Mouse (Mus musculus): Measurements from ENCODE around the gene Yod1. TPM values are rescaled to one million over a fixed set of nuclear protein-coding genes. Genes with fewer than 3 reads are reported as not detected.

The Yod1 gene
- 14.4 and 15.9 TPM in 2 replicates for total RNA-seq (2014; fragmentation: Nextera tagmentation)
- total RNA-seq (2017), result 12.4 and 15.7 TPM in 2 replicates

DNA sequence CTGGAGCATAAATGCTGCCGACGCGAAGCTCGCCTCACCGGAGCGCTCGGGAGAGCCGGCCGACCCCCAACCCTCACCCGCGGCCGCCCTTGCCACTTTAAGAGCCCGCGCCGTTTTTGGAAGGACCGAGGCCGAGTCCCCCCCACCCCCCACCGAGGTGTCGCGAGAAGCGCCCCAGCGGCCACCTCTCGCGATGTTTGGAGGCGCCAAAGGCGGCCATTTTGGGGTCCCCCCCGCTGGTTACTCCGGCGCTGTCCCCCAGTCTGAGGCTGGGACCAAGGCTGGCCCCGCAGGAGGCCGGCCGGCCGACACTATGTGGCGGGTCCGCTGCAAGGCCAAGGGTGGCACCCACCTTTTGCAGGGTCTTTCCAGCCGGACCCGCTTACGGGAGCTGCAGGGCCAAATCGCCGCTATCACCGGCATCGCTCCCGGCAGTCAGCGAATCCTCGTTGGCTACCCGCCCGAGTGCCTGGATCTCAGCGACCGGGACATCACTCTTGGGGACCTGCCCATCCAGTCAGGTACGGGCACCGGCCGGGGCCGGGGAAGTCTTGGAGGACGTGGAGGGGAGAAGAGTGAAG lies at the start of gene Yod1:
TSS of gene Yod1 (plus strand) at position 37 of the 581 bp plus-strand sequence.
- ATAC-seq (replicated peaks; ENCODE audit: low FRiP score, low TSS enrichment, poor library complexity, severe bottlenecking), result peak; percentile 66

DNA sequence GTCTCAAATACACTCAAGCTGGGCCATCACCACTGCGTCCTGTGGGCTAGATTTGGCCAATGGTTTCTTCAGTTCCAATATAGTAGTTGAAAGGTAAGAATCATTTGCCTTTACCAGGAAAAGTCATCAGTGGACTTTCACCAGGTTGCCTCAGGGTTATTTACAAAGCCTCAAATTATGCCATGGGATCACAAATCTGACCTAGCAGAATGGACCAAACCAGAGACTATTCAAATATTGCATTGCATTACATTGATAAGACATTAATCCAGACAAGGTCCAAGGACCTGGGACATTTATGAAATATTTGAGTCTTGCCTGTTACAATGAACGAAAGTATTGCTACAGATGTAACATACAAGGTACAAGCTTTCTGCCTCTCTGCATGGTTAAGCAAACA lies 38.6 kb upstream of the Yod1 start:
- ATAC-seq (replicated peaks; ENCODE audit: low FRiP score, low TSS enrichment, poor library complexity, severe bottlenecking), result no peak

DNA sequence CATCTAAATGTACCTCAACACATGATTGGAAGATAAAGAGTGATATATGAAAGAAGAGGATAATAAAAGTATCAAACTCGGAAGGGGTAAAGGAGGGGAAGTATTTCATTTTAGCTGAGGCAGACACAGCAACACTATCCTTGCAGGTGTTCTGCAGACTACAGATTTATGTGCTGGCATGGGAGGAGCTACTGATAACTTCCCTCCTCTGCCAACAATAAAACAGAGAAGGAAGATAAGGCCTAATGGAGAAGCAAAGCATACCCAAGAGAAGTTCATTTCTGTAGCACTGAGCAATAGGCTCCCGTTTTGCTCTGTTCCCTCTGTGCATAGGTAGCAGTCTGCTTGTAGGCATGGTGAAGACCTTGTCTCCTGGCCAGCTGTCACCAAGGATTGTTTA lies 36.1 kb upstream of the Yod1 start:
- ATAC-seq (replicated peaks; ENCODE audit: low FRiP score, low TSS enrichment, poor library complexity, severe bottlenecking), result peak; percentile 77

DNA sequence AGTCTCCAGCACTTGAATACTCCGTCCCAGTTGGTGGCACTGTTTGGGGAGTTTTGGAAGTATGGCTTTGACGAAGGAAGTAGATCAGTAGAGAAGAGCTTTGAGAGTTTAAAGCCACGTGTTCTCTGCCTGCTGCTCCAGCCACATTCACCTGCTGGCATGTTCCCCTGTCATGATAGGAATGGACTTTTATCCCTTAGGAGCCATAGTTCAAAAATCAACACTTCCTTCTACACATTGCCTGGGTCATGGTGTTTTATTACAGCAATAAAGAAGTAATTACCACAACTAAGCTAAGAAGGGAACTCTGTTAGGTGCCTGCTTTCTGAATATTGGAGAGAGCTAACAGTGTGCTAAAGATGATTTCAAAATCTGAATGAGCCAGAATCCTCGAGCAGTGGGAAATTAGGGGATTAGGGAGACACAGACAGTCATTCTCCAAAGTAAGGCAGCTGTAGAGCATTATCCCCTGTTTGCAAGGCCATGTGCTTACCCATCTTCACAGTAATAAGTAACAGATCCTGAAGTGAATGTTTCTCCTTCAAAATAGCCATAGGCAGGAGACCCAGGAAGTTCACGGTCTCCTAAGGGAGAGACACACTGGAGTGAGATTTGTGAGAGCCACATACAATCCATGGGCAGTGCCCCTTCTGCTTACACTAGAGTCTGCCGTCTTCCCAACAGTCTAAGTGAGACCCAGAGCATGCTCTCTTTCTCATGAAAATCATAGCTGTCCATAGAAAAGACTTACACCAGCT lies 35.3 kb upstream of the Yod1 start:
- no peak for ATAC-seq (replicated peaks; ENCODE audit: low FRiP score, low TSS enrichment, poor library complexity, severe bottlenecking)

DNA sequence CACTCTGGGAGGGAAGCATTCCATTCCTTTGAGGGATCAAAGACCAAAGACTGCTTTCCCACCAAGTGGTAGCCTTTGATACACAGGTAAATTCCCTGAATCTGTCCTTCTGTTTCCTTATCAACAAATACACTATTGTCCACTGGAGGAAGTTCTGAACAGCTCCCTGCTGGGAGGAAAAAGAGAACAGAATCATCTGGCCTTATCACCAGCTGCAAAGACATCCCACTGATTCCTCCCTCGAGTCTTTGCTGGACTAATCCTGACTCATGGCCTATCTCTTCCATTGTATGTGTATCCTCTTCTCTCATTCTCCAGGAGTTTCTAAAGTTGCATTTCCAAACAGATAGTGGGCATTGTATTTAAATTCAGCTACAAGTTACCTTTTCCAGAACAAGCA lies 33.2 kb upstream of the Yod1 start:
- no peak for ATAC-seq (replicated peaks; ENCODE audit: low FRiP score, low TSS enrichment, poor library complexity, severe bottlenecking)

DNA sequence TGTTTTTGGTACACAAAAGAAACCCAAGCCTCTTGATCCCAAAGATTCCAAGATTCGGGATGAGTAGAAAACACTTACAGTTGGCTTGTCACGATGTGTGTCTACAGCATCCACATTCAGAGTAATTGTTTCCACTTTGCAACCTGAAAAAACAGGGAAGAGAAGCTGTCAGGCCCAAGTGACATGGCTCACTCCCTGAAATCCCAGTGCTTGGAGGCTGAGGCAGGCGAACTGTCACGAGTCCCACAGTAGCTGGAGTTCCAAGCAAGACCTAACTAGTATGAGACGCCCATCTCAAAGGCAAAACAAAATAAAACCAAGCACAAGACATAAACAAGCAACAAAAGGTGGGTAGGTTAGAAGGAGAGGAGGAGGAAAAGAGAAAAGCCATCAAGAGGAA lies 18.5 kb upstream of the Yod1 start:
- no peak for ATAC-seq (replicated peaks; ENCODE audit: low FRiP score, low TSS enrichment, poor library complexity, severe bottlenecking)

DNA sequence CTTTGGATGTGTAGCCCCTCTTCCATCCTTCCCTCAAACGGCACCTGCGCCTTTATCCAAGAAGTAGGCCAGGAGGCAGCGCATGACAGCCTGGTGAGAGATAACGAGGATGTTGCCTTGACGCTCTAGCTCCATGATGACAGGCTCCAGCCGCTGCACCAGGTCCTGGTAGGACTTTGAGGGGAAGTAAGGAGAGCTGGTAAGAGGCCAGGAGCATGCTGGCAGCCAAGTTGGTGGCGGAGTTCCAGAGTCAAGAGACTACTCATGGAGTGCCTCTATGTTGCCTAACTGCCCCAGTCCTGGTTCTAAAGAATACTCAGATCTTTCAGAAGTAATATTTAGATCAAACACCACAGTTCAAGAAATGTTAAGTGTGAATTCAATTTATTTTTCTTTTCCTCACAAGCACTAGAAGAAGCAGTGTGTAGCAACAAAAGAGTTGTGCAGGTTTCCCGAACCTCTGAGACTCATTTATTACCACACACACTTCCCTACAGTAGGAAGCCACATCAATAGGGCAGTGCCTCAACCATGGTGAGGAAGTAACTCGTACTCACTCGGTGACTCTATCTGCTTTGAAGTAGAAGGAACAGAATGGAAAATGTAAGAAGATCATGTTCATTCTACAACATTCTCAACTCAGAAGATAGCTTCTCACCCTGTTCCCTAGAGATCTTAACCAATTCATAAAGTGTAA lies 17.0 kb upstream of the Yod1 start:
- no peak for ATAC-seq (replicated peaks; ENCODE audit: low FRiP score, low TSS enrichment, poor library complexity, severe bottlenecking)

DNA sequence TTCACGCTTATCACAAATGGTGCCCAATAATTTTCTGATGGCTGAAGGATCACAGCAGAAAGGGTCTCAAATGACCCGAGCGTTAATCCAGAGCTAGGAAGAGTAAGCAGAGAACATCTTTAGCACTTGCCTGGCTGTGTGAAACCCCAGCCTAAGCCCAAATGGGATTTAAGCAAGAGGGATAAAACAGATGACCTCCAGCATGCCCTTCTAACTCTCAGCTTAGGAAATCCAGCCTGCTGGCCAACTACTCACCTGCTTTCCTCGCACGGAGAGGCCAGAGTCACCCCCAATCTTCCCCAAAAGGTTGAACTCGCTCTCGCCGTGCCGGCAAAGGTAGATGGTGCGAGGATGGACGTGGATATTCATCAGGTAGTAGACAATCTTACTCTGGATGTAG lies 15.2 kb upstream of the Yod1 start:
- ATAC-seq (replicated peaks; ENCODE audit: low FRiP score, low TSS enrichment, poor library complexity, severe bottlenecking), result no peak

DNA sequence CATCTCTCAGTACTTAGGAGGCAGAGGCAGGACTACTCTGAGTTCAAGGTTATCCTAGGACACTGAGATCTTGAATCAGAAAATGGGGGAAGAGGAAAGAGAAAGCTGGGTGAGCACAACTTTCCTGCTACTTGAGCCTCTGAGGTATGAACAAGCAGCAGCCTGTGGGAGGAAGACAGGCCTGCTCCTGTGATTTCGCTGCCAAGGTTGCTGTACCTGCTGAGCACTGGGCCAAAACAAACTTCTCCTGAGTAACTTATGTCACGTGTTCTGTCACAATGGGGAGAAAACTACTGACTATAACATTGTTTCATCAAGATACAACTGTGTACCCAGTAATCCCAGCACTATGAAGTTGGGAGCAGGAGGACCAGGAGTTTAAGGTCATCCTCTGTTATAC lies 13.5 kb upstream of the Yod1 start:
- no peak for ATAC-seq (replicated peaks; ENCODE audit: low FRiP score, low TSS enrichment, poor library complexity, severe bottlenecking)

DNA sequence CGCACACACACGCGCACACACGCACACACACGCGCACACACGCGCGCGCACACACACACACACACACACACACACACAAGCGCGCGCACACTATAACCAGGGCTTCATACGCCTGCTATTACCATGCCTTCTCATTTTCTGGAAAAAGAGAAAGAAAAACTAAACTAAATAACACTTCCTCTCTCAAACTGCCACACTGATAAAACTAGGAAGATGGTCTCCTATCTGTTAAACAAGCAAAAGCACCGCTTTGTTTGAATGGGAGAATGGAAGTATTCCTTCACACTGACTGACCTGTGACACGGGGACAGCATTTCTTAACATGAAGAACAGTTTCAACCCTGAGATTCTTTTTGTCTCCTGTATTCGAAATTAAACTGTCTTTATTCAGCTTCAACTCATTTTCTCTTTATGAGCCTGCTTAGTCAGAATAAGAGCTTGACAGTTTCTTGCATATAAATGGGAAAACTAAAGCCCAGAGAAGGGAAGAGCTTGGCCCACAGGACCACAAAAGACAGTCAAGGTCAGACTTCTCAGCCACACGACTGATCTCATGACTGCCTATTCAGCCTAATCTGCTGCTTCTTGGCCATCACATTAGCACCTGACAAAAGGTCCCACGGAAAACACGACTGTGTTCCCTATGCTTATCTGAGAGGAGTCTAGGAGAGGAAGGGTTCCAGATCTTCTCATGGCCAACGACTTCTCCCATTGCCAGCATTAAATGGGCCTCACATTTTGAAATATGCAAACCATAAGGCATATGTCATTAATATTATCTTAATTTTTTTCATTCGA lies 6.6 kb upstream of the Yod1 start:
- ATAC-seq (replicated peaks; ENCODE audit: low FRiP score, low TSS enrichment, poor library complexity, severe bottlenecking), result no peak

DNA sequence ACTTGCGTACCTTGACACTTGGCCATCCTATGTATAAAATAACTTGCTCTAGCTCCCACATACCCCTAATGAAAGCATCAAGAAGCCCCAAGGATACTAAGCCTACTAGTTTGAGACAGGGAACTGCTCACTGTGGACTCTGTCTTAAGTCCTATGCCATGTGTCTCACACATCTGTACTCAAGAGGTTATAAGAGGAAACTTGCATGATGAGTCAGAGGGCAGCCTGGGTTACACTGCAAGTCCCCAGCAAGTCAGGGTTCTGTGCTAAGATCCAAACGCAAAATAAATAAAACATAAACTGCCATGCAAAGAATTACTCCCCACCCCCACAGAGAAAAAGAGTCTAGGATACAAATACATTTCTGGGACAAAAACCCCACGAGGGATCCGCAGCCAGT lies 3.1 kb upstream of the Yod1 start:
- no peak for ATAC-seq (replicated peaks; ENCODE audit: low FRiP score, low TSS enrichment, poor library complexity, severe bottlenecking)

DNA sequence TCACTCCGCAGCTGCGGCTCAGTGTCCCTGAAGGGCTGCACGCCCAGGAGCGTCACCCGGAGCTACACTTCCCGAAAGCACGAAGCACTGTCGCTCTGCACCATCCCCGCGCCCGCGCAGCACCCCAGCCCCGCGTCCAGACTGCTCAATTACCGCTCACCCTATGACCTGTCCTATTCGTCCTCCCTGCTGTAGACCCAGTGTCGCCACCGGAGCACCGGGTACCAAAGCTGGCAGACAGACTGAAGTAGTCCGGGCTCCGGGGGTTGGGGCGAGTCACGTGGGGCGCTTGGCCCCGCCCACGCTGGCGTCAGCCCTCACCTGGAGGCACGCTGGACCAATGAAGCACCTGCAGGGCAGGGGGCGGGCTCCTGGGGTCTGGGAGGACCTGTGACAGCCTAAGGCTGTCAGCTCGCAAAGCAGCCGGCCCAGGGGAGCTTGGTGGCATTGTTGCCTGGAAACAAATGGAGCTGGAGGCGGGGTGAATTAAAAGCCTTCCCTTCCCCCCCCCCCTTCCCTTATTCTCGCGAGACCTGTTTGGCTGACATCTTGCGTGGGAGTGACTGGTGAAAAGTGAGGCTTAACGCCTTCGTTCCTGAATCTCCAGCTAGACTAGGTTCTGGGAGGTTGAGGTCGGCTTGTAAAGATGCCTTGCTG lies 1.4 kb upstream of the Yod1 start, which contains the start of gene Gm29427:
TSS of gene Gm29427 (minus strand) at position 239 of the 657 bp plus-strand sequence.
- peak; percentile 80 for ATAC-seq (replicated peaks; ENCODE audit: low FRiP score, low TSS enrichment, poor library complexity, severe bottlenecking)

DNA sequence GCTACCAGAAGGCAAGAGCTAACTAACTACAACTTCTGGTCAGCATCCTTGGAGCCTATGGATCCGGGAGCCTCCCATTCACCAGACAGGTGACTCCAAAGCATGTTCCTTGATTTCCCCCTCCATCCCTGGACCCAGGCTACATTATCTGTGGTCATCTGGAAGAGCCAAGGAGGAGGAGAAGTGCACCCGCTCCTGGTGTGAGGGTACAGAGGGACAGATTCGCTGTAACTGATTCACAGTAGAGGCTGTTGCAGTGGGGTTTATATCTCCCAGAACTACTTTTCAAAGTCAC lies 962 bp upstream of the Yod1 start:
- ATAC-seq (replicated peaks; ENCODE audit: low FRiP score, low TSS enrichment, poor library complexity, severe bottlenecking), result peak; percentile 10; the same call in 1 of the 2 replicates

DNA sequence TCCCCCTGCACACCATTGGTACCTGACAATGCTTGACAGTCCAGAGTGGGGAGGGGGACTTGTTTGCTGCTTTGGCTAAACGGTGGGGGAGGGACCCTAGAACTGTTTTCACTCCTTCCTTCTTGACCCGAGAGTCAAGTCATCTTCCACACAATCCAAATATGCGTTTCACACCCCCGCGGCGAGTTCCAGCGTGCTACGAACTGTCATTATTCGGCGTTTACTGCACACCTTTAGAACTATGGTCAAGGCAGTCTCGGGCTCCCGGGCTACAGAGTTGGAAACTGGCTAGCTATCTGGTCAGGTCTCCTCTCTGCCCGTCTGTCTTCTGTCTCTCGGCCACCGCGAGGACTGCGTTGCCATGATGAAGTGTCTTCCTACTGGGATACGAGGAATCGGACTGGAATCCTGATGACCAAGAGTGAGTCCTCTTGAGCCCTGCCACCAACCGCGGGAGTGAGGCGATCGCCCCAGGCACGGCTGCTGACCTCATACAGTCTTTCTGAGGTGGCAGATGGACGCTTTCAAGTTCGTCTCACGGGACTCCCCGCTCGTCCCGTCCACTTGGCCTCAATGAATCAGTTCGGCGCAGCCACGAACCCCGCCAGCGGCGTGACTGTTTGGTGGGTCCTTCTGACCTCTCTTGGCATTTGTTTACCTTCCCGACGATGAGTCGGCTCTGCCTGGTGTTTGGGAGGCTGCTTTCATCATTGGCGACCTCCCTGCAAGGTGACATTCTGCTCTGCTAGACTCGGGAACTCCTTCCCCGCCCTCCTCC lies 425 bp upstream of the Yod1 start:
- ATAC-seq (replicated peaks; ENCODE audit: low FRiP score, low TSS enrichment, poor library complexity, severe bottlenecking), result peak; percentile 11

DNA sequence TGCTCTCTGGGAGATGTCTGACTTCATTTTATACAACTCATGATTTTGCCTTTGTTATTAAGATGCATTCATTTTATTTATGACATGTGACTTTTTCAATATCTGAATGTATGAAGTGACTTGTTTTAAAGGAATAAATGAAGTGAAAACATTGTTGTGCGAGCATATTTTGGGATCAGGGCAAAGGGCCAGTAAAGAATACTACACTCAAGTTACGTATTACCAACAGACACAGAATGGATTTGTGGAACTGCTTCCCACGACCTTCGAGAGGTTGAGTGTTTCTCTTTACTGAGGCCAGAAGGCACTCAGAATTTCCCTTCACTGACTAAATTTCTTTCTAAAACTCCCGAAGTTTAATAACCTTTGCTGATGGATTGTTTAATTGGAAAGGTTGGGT lies 7.1 kb downstream of the Yod1 start:
- no peak for ATAC-seq (replicated peaks; ENCODE audit: low FRiP score, low TSS enrichment, poor library complexity, severe bottlenecking)

DNA sequence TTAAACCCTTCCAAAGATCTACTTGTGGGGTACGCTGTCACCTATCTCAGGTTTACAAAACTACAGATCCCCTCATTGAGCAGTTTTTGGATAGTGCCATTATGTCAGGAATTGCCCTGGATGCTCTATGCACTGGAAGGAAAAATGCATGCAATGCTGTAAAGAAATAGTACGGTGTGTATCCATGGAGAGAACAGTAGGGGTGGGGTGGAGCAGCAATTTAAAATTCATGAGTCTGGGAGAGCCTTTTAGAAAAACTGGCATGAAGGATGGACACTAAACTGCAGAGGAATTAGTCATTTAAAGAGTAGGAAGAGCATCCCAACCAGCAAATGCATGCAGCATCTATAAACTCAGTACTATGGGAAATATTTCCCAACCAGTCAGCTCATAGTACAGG lies 9.3 kb downstream of the Yod1 start:
- ATAC-seq (replicated peaks; ENCODE audit: low FRiP score, low TSS enrichment, poor library complexity, severe bottlenecking), result no peak

DNA sequence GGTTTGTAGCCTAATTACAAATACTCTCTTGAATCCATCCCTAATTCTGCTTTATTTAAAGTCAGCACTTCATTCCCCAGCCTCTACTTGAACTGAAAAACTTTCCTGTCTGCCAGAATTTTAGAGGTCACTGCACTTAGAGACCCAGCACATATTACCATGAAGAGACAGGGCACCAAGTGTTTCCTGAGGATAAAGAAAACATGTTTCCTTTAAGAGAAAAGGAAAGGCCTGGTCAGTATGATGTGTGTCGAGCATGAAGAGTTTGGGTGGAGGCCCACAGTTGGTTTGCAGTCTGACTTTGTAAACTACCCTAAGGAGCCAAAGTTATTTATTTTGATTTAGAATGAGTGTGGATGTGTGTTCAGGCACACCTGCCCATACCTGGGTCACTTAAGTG lies 10.9 kb downstream of the Yod1 start:
- no peak for ATAC-seq (replicated peaks; ENCODE audit: low FRiP score, low TSS enrichment, poor library complexity, severe bottlenecking)

DNA sequence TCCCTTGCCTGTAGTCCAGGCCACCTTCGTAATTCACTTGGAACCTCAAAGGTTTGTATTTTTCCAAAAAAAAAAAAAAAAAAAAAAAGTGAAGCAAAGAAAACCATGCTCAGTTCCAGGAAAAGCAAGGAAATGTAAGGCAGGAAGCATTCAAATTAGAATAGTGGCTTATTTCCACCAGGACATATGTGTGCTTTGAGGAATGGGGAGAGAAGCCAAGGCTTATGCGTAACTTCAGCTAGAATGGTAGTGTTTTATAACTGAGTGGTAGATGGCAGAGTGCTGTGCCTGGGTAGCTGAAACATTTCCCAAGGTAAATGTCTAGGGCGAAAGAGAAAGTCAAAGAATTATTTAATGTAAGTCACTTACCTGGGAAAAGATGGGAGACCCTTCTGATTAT lies 11.6 kb downstream of the Yod1 start:
- no peak for ATAC-seq (replicated peaks; ENCODE audit: low FRiP score, low TSS enrichment, poor library complexity, severe bottlenecking)

DNA sequence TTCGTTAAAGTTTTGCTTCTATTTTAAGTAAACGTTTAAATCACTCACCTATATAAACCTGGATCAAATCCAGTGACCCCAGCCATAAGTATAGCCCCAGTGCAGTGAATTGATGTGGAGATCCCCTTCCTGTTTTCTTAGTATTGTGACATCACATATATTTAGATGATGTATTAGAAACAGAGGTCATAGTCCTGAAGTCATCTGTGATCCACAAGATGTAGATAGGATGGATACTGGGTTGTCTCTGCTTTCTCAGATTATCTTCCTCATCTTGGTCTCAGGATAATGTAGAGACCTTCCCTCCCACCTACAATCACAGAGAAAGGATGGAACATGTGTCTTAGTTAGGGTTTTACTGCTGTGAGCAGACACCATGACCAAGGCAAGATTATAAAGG lies 12.0 kb downstream of the Yod1 start, which contains the start of gene Pfkfb2:
TSS of gene Pfkfb2 (minus strand) at position 101 of the 400 bp plus-strand sequence.
- ATAC-seq (replicated peaks; ENCODE audit: low FRiP score, low TSS enrichment, poor library complexity, severe bottlenecking), result no peak
